Mouse (Mus musculus) macrophage (primary cell): ENCODE results near the gene Zdhhc7. TPM values are rescaled to one million over a fixed set of nuclear protein-coding genes. Genes with fewer than 3 reads are reported as not detected.

Source experiments
- H3K27ac ChIP-seq: fragments of 350-480 bp; formaldehyde crosslinking; 2 replicates; pipeline ENCODE4 v1.9.0; 2021
- H3K36me3 ChIP-seq: fragments of 350-480 bp; formaldehyde crosslinking; 2 replicates; pipeline ENCODE4 v1.9.0; 2021; ENCODE audit errors: inconsistent target
- H3K4me3 ChIP-seq: fragments of 350-480 bp; formaldehyde crosslinking; 2 replicates; pipeline ENCODE4 v1.9.0; 2021; ENCODE audit errors: inconsistent target
- H3K79me2 ChIP-seq: fragments of 350-480 bp; formaldehyde crosslinking; 2 replicates; pipeline ENCODE4 v1.9.0; 2021; ENCODE audit errors: inconsistent target
- WGBS: methylation state at CpG from one replicate; pipeline ENCODE4 v1.1.7; 2026; ENCODE audit warnings: inconsistent platforms; ENCODE audit not compliant: missing documents; 5-methylcytosine and 5-hydroxymethylcytosine counted together
- polyA plus RNA-seq: library from polyadenylated mRNA; stranded (reverse); fragments of 250-400 nt; gene quantifications from 3 replicates; pipeline ENCODE4 v1.2.4, GENCODE M21; 2018; ENCODE audit warnings: inconsistent platforms

Zdhhc7 gene
- polyA plus RNA-seq, 1 experiment from 2014 or later = 18.5 TPM

GRCm38 (mm10) chr8:120045471-120045870 is 55.8 kb downstream of the Zdhhc7 start:
- WGBS = 78% methylated on average over 5 of the region's 5 CpGs
- Histone ChIP-seq H3K27ac (no peak overlapping the region), H3K79me2 (no peaks in the 10 kb centered on the region), H3K36me3 (no peaks in the 10 kb centered on the region), H3K4me3 (no peak overlapping the region)

GRCm38 (mm10) chr8:120044907-120045306 is 56.4 kb downstream of the Zdhhc7 start:
- Histone ChIP-seq H3K27ac (no peak overlapping the region), H3K4me3 (no peak overlapping the region), H3K79me2 (no peaks in the 10 kb centered on the region), H3K36me3 (no peaks in the 10 kb centered on the region)
- WGBS = 42% methylated on average over 8 of the region's 8 CpGs

GRCm38 (mm10) chr8:120042542-120043312 is 58.6 kb downstream of the Zdhhc7 start:
- Histone ChIP-seq H3K79me2 (no peaks in the 10 kb centered on the region), H3K36me3 (no peaks in the 10 kb centered on the region), H3K27ac (no peak overlapping the region), H3K4me3 (no peak overlapping the region)
- 82% methylated on average over 10 of the region's 10 CpGs for WGBS

GRCm38 (mm10) chr8:120040861-120041260 is 60.4 kb downstream of the Zdhhc7 start:
- no peaks in the 10 kb centered on the region for H3K36me3 ChIP-seq
- H3K79me2 ChIP-seq = no peaks in the 10 kb centered on the region
- WGBS = 0% methylated on average over 1 of the region's 1 CpGs
- peak overlapping the region; percentile 50 for H3K27ac ChIP-seq
- no peak overlapping the region for H3K4me3 ChIP-seq

GRCm38 (mm10) chr8:120039313-120039919 is 61.9 kb downstream of the Zdhhc7 start:
- Histone ChIP-seq H3K36me3 (no peaks in the 10 kb centered on the region), H3K4me3 (no peak overlapping the region), H3K79me2 (no peaks in the 10 kb centered on the region), H3K27ac (no peak overlapping the region)
- 86% methylated on average over 11 of the region's 11 CpGs for WGBS

- no peaks in the 10 kb centered on the region for H3K36me3 ChIP-seq
- H3K27ac ChIP-seq = no peak overlapping the region
- H3K4me3 ChIP-seq = no peak overlapping the region
- H3K79me2 ChIP-seq = no peaks in the 10 kb centered on the region
- 95% methylated on average over 12 of the region's 12 CpGs for WGBS
These were observed 62.5 kb downstream of the Zdhhc7 start for GRCm38 (mm10) chr8:120038741-120039140.

GRCm38 (mm10) chr8:120037611-120038010 is 63.7 kb downstream of the Zdhhc7 start:
- H3K79me2 ChIP-seq = no peaks in the 10 kb centered on the region
- no peak overlapping the region for H3K27ac ChIP-seq
- no peak overlapping the region for H3K4me3 ChIP-seq
- 94% methylated on average over 8 of the region's 8 CpGs for WGBS
- no peaks in the 10 kb centered on the region for H3K36me3 ChIP-seq

- WGBS = 95% methylated on average over 15 of the region's 15 CpGs
- Histone ChIP-seq H3K27ac (no peak overlapping the region), H3K36me3 (no peaks in the 10 kb centered on the region), H3K4me3 (no peak overlapping the region), H3K79me2 (no peaks in the 10 kb centered on the region)
These were observed 64.1 kb downstream of the Zdhhc7 start for GRCm38 (mm10) chr8:120037199-120037598.

GRCm38 (mm10) chr8:120036578-120036977 is 64.7 kb downstream of the Zdhhc7 start:
- WGBS = 98% methylated on average over 4 of the region's 4 CpGs
- H3K36me3 ChIP-seq = no peaks in the 10 kb centered on the region
- H3K27ac ChIP-seq = no peak overlapping the region
- no peaks in the 10 kb centered on the region for H3K79me2 ChIP-seq
- no peak overlapping the region for H3K4me3 ChIP-seq

- no peaks in the 10 kb centered on the region for H3K79me2 ChIP-seq
- no peak overlapping the region for H3K4me3 ChIP-seq
- no peak overlapping the region for H3K27ac ChIP-seq
- no peaks in the 10 kb centered on the region for H3K36me3 ChIP-seq
- 76% methylated on average over 9 of the region's 9 CpGs for WGBS
These were observed 65.2 kb downstream of the Zdhhc7 start for GRCm38 (mm10) chr8:120036111-120036510.

- Histone ChIP-seq H3K27ac (no peak overlapping the region), H3K4me3 (no peak overlapping the region), H3K79me2 (no peaks in the 10 kb centered on the region), H3K36me3 (no peaks in the 10 kb centered on the region)
- 88% methylated on average over 6 of the region's 6 CpGs for WGBS
These were observed 66.8 kb downstream of the Zdhhc7 start for GRCm38 (mm10) chr8:120034471-120034870.

- Histone ChIP-seq H3K4me3 (no peak overlapping the region), H3K27ac (no peak overlapping the region), H3K36me3 (no peaks in the 10 kb centered on the region), H3K79me2 (no peaks in the 10 kb centered on the region)
- 78% methylated on average over 5 of the region's 5 CpGs for WGBS
These were observed 68.6 kb downstream of the Zdhhc7 start for GRCm38 (mm10) chr8:120032549-120033208.
